Comparison of ENCODE assay signal across 22 mouse cellular contexts in genomic region chr11:106625577-106625976, GRCm38 (mm10). TPM values are rescaled to one million over a fixed set of nuclear protein-coding genes. Genes with fewer than 3 reads are reported as not detected.
A peak's percentile ranks its signal among the peaks of the same experiment; 100 is the strongest.
DNase-seq lines count a peak whose midpoint lies in the region; ATAC-seq and TF ChIP-seq lines count a peak whose summit lies in the region.
"Had no signal": no experiment of that assay in that cellular context is flagged by ENCODE, and none has a peak within 500 bp of the region (broad histone marks: within the 10 kb centered on the region; RNA-seq: fewer than 3 reads in every experiment).

No protein-coding gene starts in this region.

- WGBS in heart, postnatal 0 days: 50% methylated on average over 3 of the region's 3 CpGs
- 54% methylated on average over 3 of the region's 3 CpGs for WGBS in heart, embryonic 11.5 days (ENCODE audit: insufficient replicate concordance)
- WGBS in liver, adult 2 months: 22% methylated on average over 3 of the region's 3 CpGs
- 29% methylated on average over 3 of the region's 3 CpGs for WGBS in midbrain, postnatal 0 days
- 32% methylated on average over 3 of the region's 3 CpGs for WGBS in midbrain, embryonic 11.5 days

- H3K9me3 ChIP-seq in heart, postnatal 0 days (replicated peaks; ENCODE audit: control insufficient read depth, low read length): no peaks in the 10 kb centered on the region
- H3K9me3 ChIP-seq in heart, embryonic 11.5 days (replicated peaks; ENCODE audit: control insufficient read depth, low read length): no peaks in the 10 kb centered on the region
- H3K9me3 ChIP-seq in midbrain, postnatal 0 days (ENCODE audit: low read length): no peaks in the 10 kb centered on the region
- H3K9me3 ChIP-seq in midbrain, embryonic 11.5 days (ENCODE audit: control insufficient read depth, low read length): no peaks in the 10 kb centered on the region
- H3K9me3 ChIP-seq: embryonic facial prominence, embryonic 13.5 days; forebrain, embryonic 13.5 days; heart, embryonic 13.5 days; hindbrain, embryonic 12.5 days had no signal

- no peaks in the 10 kb centered on the region for H3K79me2 ChIP-seq in liver, adult 2 months (ENCODE audit: control insufficient read depth, insufficient read depth, low read length)

- no peak for ATAC-seq in heart, postnatal 0 days (ENCODE audit: insufficient read depth, low read depth)
- ATAC-seq in heart, embryonic 11.5 days (replicated peaks; ENCODE audit: insufficient number of reproducible peaks, low FRiP score, low TSS enrichment): no peak
- ATAC-seq in midbrain, postnatal 0 days (ENCODE audit: low FRiP score): no peak
- no peak for ATAC-seq in midbrain, embryonic 11.5 days (ENCODE audit: low FRiP score)
- ATAC-seq: forebrain, embryonic 13.5 days; forebrain, postnatal 0 days; hindbrain, embryonic 16.5 days had no signal

- no peak overlapping the region for H3K27ac ChIP-seq in heart, postnatal 0 days (ENCODE audit: low read depth)
- no peak overlapping the region for H3K27ac ChIP-seq in heart, embryonic 11.5 days (ENCODE audit: low read depth, low read length)
- no peak overlapping the region for H3K27ac ChIP-seq in liver, adult 2 months (replicated peaks; ENCODE audit: insufficient read depth, low read depth, low read length)
- H3K27ac ChIP-seq in midbrain, postnatal 0 days (ENCODE audit: low read depth, low read length): no peak overlapping the region
- H3K27ac ChIP-seq in midbrain, embryonic 11.5 days (ENCODE audit: low read depth, low read length): no peak overlapping the region
- H3K27ac ChIP-seq: embryonic facial prominence, embryonic 13.5 days; forebrain, embryonic 13.5 days; gastrocnemius, adult 2 months; heart, embryonic 13.5 days; hindbrain, embryonic 12.5 days had no signal

- H3K4me1 ChIP-seq in heart, postnatal 0 days (ENCODE audit: control insufficient read depth, insufficient read depth): peaks cover 5% of the 10 kb centered on the region; the same call in 1 of the 2 replicates
- H3K4me1 ChIP-seq in heart, embryonic 11.5 days (ENCODE audit: control insufficient read depth, insufficient read depth, low read length): peaks cover 9% of the 10 kb centered on the region
- peaks cover 5% of the 10 kb centered on the region; the same call in 1 of the 2 replicates for H3K4me1 ChIP-seq in liver, adult 2 months (ENCODE audit: control insufficient read depth, insufficient read depth, low read length)
- H3K4me1 ChIP-seq in midbrain, postnatal 0 days (ENCODE audit: insufficient read depth, low read length): no peaks in the 10 kb centered on the region
- no peaks in the 10 kb centered on the region for H3K4me1 ChIP-seq in midbrain, embryonic 11.5 days (ENCODE audit: control insufficient read depth, insufficient read depth, low read length)
- H3K4me1 ChIP-seq: embryonic facial prominence, embryonic 13.5 days; forebrain, embryonic 13.5 days; hindbrain, embryonic 12.5 days had no signal

- H3K4me2 ChIP-seq in heart, postnatal 0 days (ENCODE audit: low read depth, low read length): no peak overlapping the region
- no peak overlapping the region for H3K4me2 ChIP-seq in heart, embryonic 11.5 days
- H3K4me2 ChIP-seq in midbrain, postnatal 0 days (ENCODE audit: low read depth, low read length, poor library complexity, severe bottlenecking): no peak overlapping the region
- no peak overlapping the region for H3K4me2 ChIP-seq in midbrain, embryonic 11.5 days
- H3K4me2 ChIP-seq: embryonic facial prominence, embryonic 13.5 days; forebrain, embryonic 13.5 days; heart, embryonic 13.5 days; hindbrain, embryonic 12.5 days had no signal

- no peak overlapping the region for H3K4me3 ChIP-seq in heart, postnatal 0 days (ENCODE audit: low read depth, low read length)
- no peak overlapping the region for H3K4me3 ChIP-seq in heart, embryonic 11.5 days (ENCODE audit: low read depth, low read length)
- H3K4me3 ChIP-seq in liver, adult 2 months (ENCODE audit: insufficient read depth, low read depth, low read length): no peak overlapping the region
- H3K4me3 ChIP-seq in midbrain, postnatal 0 days (ENCODE audit: low read depth, low read length): no peak overlapping the region
- no peak overlapping the region for H3K4me3 ChIP-seq in midbrain, embryonic 11.5 days (ENCODE audit: low read depth, low read length)
- H3K4me3 ChIP-seq: embryonic facial prominence, embryonic 13.5 days; forebrain, embryonic 13.5 days; gastrocnemius, adult 2 months; heart, embryonic 13.5 days; hindbrain, embryonic 12.5 days had no signal

- no peak for TF ChIP-seq EP300 in heart, postnatal 0 days (IDR thresholded peaks at IDR 0.05; ENCODE audit: low read depth)

- DNase-seq in heart, postnatal 0 days (ENCODE audit: low spot score): peak; percentile 1
- DNase-seq in liver, adult 2 months (ENCODE audit: extremely low read depth, low read depth, low spot score): peak; percentile 62
- no peak for DNase-seq in liver
- no peak for DNase-seq in midbrain, postnatal 0 days (ENCODE audit: low spot score)
- no peak for DNase-seq in midbrain, embryonic 11.5 days (ENCODE audit: low spot score, missing footprints)
- DNase-seq in embryo, embryonic 10.5 days (ENCODE audit: low spot score): no peak
- no peak for DNase-seq in urinary bladder, postnatal 25 days (ENCODE audit: low spot score)
- DNase-seq: adrenal gland, postnatal 10 days; cerebellum, adult 11 months; cerebellum, adult 8-10 months; cerebellum, postnatal 14 days; forebrain, postnatal 0 days; gastrocnemius, adult 2 months; gastrocnemius, postnatal 25 days; heart, postnatal 10 days; heart, postnatal 4 days had no signal

- H3K27me3 ChIP-seq in heart, postnatal 0 days (ENCODE audit: control insufficient read depth, insufficient read depth, low read length): no peaks in the 10 kb centered on the region
- no peaks in the 10 kb centered on the region for H3K27me3 ChIP-seq in heart, embryonic 11.5 days (ENCODE audit: control insufficient read depth, insufficient read depth, low read length)
- H3K27me3 ChIP-seq in liver, adult 2 months (ENCODE audit: control insufficient read depth, insufficient read depth, low read length): no peaks in the 10 kb centered on the region
- H3K27me3 ChIP-seq in midbrain, postnatal 0 days (ENCODE audit: insufficient read depth, low read length): no peaks in the 10 kb centered on the region
- H3K27me3 ChIP-seq in midbrain, embryonic 11.5 days (ENCODE audit: control insufficient read depth, insufficient read depth, low read length): no peaks in the 10 kb centered on the region
- H3K27me3 ChIP-seq: embryonic facial prominence, embryonic 13.5 days; forebrain, embryonic 13.5 days; heart, embryonic 13.5 days; hindbrain, embryonic 12.5 days had no signal

- no peak for TF ChIP-seq POLR2A in liver, adult 2 months (IDR thresholded peaks at IDR 0.05; ENCODE audit: extremely low read depth, insufficient read depth, low read length)

- H3K36me3 ChIP-seq in heart, postnatal 0 days (replicated peaks; ENCODE audit: control insufficient read depth, insufficient read depth, low read length): no peaks in the 10 kb centered on the region
- no peaks in the 10 kb centered on the region for H3K36me3 ChIP-seq in heart, embryonic 11.5 days (ENCODE audit: control insufficient read depth, insufficient read depth, low read length)
- no peaks in the 10 kb centered on the region for H3K36me3 ChIP-seq in liver, adult 2 months (ENCODE audit: control insufficient read depth, insufficient read depth, low read length)
- no peaks in the 10 kb centered on the region for H3K36me3 ChIP-seq in midbrain, postnatal 0 days (ENCODE audit: insufficient read depth, low read length)
- no peaks in the 10 kb centered on the region for H3K36me3 ChIP-seq in midbrain, embryonic 11.5 days (ENCODE audit: control insufficient read depth, insufficient read depth, low read length)
- H3K36me3 ChIP-seq: embryonic facial prominence, embryonic 13.5 days; heart, embryonic 13.5 days; hindbrain, embryonic 12.5 days had no signal

- no peak overlapping the region for H3K9ac ChIP-seq in heart, postnatal 0 days (replicated peaks; ENCODE audit: low read depth, low read length)
- no peak overlapping the region for H3K9ac ChIP-seq in heart, embryonic 11.5 days (ENCODE audit: low read depth, low read length)
- no peak overlapping the region for H3K9ac ChIP-seq in liver, adult 2 months (ENCODE audit: low read depth, low read length)
- H3K9ac ChIP-seq in midbrain, postnatal 0 days (replicated peaks; ENCODE audit: low read length, poor library complexity, severe bottlenecking): no peak overlapping the region
- no peak overlapping the region for H3K9ac ChIP-seq in midbrain, embryonic 11.5 days (ENCODE audit: low read length)
- H3K9ac ChIP-seq: embryonic facial prominence, embryonic 13.5 days; forebrain, embryonic 13.5 days; forebrain, postnatal 0 days; heart, embryonic 13.5 days; hindbrain, embryonic 12.5 days had no signal

- TF ChIP-seq CTCF in heart, postnatal 0 days (IDR thresholded peaks at IDR 0.05; ENCODE audit: low read depth): peak; percentile 9; the same call in 1 of the 2 replicates
- TF ChIP-seq CTCF in liver, adult 2 months (IDR thresholded peaks at IDR 0.05; ENCODE audit: low read depth, low read length): peak; percentile 71
- TF ChIP-seq CTCF in midbrain, postnatal 0 days (IDR thresholded peaks at IDR 0.05): peak; percentile 26; the same call in 1 of the 2 replicates

RNA-seq across cellular contexts. Expression of gene Tex2, which starts 12.4 kb away (rescaled TPM):
- total RNA-seq in heart, postnatal 0 days (2014; rRNA removed; ENCODE audit: low replicate concordance): 23.7 and 37.4 TPM in 2 replicates
- polyA plus RNA-seq in heart, postnatal 0 days (2015; fragmentation: Nextera tagmentation; extraction: Ambion mirVana): 14.0 and 14.5 TPM in 2 replicates
- polyA plus RNA-seq in heart, embryonic 11.5 days (2014; fragmentation: Nextera tagmentation; extraction: Ambion mirVana): 12.3 and 14.9 TPM in 2 replicates
- total RNA-seq in liver, adult 2 months (2014; rRNA removed): 60.4 and 63.4 TPM in 2 replicates
- polyA plus RNA-seq in liver, adult 2 months (2012; rRNA removed): 45.3 and 49.7 TPM in 2 replicates
- total RNA-seq in midbrain, postnatal 0 days (2014; rRNA removed): 69.5 and 73.3 TPM in 2 replicates
- 33.1 and 36.3 TPM in 2 replicates for polyA plus RNA-seq in midbrain, postnatal 0 days (2015; fragmentation: Nextera tagmentation; extraction: Ambion mirVana)
- polyA plus RNA-seq in midbrain, embryonic 11.5 days (2014; fragmentation: Nextera tagmentation; extraction: Ambion mirVana): 9.9 and 10.8 TPM in 2 replicates

Comparison
In these comparisons a context has a peak if more than half of its experiments do, and no peak if none do; other contexts are left out.
1. DNase-seq: peak in heart, postnatal 0 days (single experiment) and liver, adult 2 months (single experiment); none in liver (single experiment), midbrain, postnatal 0 days (single experiment), midbrain, embryonic 11.5 days (single experiment), embryo, embryonic 10.5 days (single experiment) and urinary bladder, postnatal 25 days (single experiment).
2. CTCF ChIP-seq: peak in every context shown above with its lines; median percentile 71 in liver, adult 2 months; 26 in midbrain, postnatal 0 days; 9 in heart, postnatal 0 days.